Mouse (Mus musculus) spleen, adult 2 months (tissue): ENCODE measurements around the gene Robo1. TPM values are rescaled to one million over a fixed set of nuclear protein-coding genes. Genes with fewer than 3 reads are reported as not detected.

Experiments used
- DNase-seq, 2 experiments: peaks; one replicate each; pipeline versions ENCODE4 v3.0.0 to v3.0.0-alpha.2; 2012 to 2021; ENCODE audit warnings: low spot score in 2 of 2, low read depth in 1 of 2
- H3K27ac ChIP-seq: fragments of 200-500 bp; 2 replicates; pipeline ENCODE4 v1.5.1; 2012; ENCODE audit warnings: low read length, inconsistent platforms; ENCODE audit not compliant: insufficient read depth
- H3K27me3 ChIP-seq: fragments of 200-500 bp; 2 replicates; pipeline ENCODE4 v1.6.1; 2012; ENCODE audit warnings: mild to moderate bottlenecking, moderate library complexity, low read length, inconsistent platforms; ENCODE audit not compliant: control insufficient read depth, insufficient read depth
- H3K36me3 ChIP-seq: fragments of 200-500 bp; 2 replicates; pipeline ENCODE4 v1.6.1; 2012; ENCODE audit warnings: mild to moderate bottlenecking, low read length, inconsistent platforms; ENCODE audit not compliant: control insufficient read depth, insufficient read depth
- H3K4me1 ChIP-seq: fragments of 200-500 bp; 2 replicates; pipeline ENCODE4 v1.6.1; 2011; ENCODE audit warnings: inconsistent platforms; ENCODE audit not compliant: control insufficient read depth, insufficient read depth, insufficient read length
- H3K4me3 ChIP-seq: fragments of 200-500 bp; 2 replicates; pipeline ENCODE4 v1.5.1; 2011; ENCODE audit warnings: mild to moderate bottlenecking, inconsistent platforms; ENCODE audit not compliant: insufficient read depth, insufficient read length; ENCODE audit errors: extremely low read depth
- CTCF ChIP-seq: fragments of 200-500 bp; IDR thresholded peaks from 2 replicates; pipeline ENCODE4 v1.5.1; 2011; ENCODE audit warnings: mild to moderate bottlenecking, inconsistent platforms; ENCODE audit not compliant: insufficient read depth, insufficient read length, insufficient replicate concordance; ENCODE audit errors: extremely low read depth
- POLR2A ChIP-seq: fragments of 200-500 bp; IDR thresholded peaks from 2 replicates; pipeline ENCODE4 v1.6.1; 2011; ENCODE audit warnings: low read depth, low read length, inconsistent platforms
- WGBS: fragments of 180-500 bp; shearing (Covaris S2); methylation state at CpG from one replicate; pipeline ENCODE4 v1.1.7; 2018; 5-methylcytosine and 5-hydroxymethylcytosine counted together
- polyA plus RNA-seq: library from polyadenylated mRNA; depleted of rRNA; stranded (reverse); fragments of >200 nt; gene quantifications from 2 replicates; pipeline ENCODE4 v1.2.3, GENCODE M21; 2012; rRNA removed

The Robo1 gene
- polyA plus RNA-seq = 1.4 and 1.7 TPM in 2 replicates

DNA sequence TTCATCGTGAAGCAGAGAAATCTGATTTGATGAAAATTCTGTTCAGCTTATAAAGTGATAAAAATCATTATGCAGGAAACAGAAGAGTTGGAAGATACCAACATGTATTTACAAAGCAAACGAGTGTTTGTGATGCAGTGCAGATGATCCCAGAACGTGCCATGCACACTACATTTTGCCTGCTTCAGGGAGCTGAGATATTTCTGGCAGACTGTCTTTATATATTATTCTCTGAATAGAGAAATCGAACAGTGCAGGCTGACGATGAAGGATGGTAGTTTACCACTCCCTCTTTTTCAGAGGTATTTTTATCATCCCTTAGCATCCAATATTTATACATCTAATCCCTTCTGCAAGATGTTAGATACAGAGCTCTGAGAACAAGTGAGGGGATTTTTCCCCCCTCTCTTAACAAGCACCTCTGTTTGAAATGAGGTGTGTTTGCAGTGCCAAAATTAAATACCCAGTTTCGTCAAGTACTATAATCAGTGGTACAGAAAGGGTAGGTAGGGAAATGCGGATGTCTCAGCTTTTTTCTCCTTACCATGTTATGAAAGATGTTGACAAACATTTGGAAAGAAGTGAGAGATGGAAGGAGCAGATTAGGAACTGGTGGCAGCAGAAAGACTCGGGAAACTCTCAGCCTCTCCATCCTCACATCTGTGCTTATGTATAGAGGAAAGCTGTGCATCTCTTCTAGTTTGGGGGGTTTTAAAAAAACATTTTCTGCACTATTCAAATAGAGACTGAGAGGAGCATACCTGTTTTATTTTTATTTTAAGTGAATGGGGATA is at the start of gene Robo1:
TSS of gene Robo1 (plus strand) at position 770 of the 794 bp plus-strand sequence.
- no peak within 1 kb of the TSS for H3K27ac ChIP-seq
- TF ChIP-seq CTCF (no peak), POLR2A (no peak)
- H3K4me1 ChIP-seq = no peaks in the 10 kb centered on the region
- no peaks in the 10 kb centered on the region for H3K27me3 ChIP-seq
- DNase-seq = no peak
- H3K36me3 ChIP-seq = no peaks in the 10 kb centered on the region
- no peak within 1 kb of the TSS for H3K4me3 ChIP-seq
- WGBS = 84% methylated on average over 8 of the region's 8 CpGs

DNA sequence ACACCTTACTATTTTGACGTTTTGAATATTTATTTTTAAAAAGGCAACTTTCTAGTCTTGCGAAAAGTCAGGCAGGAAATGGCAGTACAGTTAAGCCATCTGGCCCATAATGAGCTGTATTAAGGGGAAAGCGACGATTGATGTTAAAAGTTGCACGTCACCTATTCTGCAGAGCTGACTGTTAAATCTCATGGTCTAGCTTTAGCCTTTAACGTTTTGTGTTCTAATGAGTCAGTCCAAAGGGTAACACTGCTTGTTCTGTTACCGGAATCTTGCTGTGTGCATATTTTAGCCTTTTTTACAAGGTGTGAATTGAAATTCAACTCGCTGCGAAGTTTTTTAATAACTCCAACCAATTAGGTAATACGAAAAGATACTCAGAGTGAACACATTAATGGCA is 40.3 kb upstream of the Robo1 start:
- DNase-seq = no peak
- WGBS = 80% methylated on average over 10 of the region's 10 CpGs
- H3K27me3 ChIP-seq = no peaks in the 10 kb centered on the region
- H3K4me1 ChIP-seq = no peaks in the 10 kb centered on the region
- no peaks in the 10 kb centered on the region for H3K36me3 ChIP-seq
- H3K27ac ChIP-seq = no peak overlapping the region
- H3K4me3 ChIP-seq = no peak overlapping the region
- TF ChIP-seq POLR2A (no peak), CTCF (no peak)

DNA sequence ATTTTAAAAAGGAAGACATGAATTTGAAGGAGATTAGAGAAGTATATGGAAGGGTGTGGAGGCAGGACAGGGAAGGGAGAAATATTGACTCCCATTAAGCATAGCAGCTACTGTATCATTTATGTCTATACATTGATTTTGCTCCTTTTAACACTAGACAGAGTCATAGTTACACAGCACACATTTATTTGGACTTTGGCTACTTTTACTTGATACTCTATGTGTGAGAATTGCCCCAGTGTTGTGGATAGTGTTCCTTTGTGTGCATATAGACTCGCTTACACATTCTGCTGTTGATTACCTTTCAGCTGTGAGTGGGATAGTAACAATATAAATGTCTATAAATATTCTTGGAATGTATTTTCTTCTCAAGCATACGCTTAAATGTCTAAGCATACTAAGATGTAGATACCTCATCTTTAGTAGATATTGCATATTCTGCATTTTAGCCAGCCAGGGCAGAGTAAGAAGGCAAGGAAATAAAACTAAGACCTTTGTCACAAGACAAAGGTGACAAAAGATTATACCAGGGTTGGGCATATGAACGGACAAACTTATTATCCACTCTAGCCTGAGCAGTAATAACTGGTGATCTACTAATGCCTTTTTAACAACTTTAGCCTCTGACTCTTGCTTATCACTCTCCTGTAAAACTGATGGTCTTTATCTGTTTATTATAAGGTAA is 31.6 kb upstream of the Robo1 start:
- Histone ChIP-seq H3K36me3 (no peaks in the 10 kb centered on the region), H3K4me3 (no peak overlapping the region), H3K4me1 (no peaks in the 10 kb centered on the region), H3K27me3 (no peaks in the 10 kb centered on the region), H3K27ac (no peak overlapping the region)
- DNase-seq = no peak
- no peak for TF ChIP-seq POLR2A
- TF ChIP-seq CTCF = no peak
- 80% methylated on average over 3 of the region's 3 CpGs for WGBS

DNA sequence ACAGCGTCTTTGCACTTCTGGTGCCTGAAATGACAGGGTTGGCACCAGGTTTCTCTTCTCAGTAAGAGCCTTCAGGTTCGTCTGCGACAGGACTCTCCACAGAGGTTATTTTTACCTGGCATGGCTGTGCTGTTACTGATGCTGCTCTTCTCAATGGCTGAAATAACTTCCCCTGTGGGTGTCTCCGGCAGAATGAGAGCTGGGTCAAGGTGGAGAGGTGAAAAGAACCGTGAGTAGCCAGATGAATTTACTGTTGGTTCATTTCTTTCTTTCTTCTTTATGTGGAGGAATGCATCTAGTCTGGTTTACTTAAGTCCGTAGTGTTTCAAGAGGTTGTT is 194 bp downstream of the Robo1 start:
- 77% methylated on average over 6 of the region's 6 CpGs for WGBS
- H3K27ac ChIP-seq = no peak overlapping the region

DNA sequence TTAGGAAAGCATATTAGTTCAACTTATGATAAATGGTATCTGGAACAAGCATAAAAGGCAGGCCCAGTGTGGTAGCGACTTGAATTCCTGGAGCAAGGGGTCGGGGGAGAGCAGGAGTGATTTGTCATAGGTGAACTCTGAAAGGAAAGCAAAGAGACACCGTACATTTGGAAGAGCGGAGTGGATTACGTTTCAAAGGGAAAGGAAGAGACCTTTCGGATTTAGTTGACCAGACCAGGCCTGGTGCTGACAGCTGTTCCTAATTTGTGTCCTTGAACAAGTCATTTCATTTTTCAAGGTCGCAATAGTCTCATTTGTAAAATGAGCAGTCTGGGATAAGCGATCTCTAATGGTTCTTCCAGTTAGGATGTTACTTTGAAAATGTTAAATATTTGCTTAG is 19.2 kb downstream of the Robo1 start:
- H3K36me3 ChIP-seq = no peaks in the 10 kb centered on the region
- WGBS = 86% methylated on average over 8 of the region's 8 CpGs

More for the DNA sequence above, 194 bp downstream of the Robo1 start:
- H3K4me1 ChIP-seq = no peaks in the 10 kb centered on the region
- no peak overlapping the region for H3K4me3 ChIP-seq
- H3K36me3 ChIP-seq = no peaks in the 10 kb centered on the region
- no peaks in the 10 kb centered on the region for H3K27me3 ChIP-seq
- DNase-seq = no peak
- TF ChIP-seq POLR2A = no peak
- TF ChIP-seq CTCF = no peak

DNA sequence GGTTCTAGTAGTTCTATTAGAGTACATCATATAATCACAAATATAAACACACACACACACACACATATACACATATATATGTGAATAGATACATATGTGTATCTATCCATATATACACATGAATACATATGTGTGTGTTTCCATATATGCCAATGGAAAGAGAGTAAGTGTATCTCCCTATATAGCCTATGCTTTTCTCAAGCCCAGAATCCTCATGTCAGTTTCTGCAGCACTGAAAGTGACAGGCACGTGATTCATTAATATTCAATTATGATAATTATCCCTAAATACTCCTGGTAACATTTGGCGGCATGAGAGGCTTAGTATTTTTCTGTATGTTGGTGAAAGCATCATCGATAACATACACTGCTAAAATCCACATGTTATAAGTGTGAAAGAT is 20.5 kb downstream of the Robo1 start:
- H3K4me3 ChIP-seq = no peak overlapping the region
- no peaks in the 10 kb centered on the region for H3K4me1 ChIP-seq
- no peaks in the 10 kb centered on the region for H3K27me3 ChIP-seq
- TF ChIP-seq POLR2A (no peak), CTCF (no peak)
- 81% methylated on average over 3 of the region's 3 CpGs for WGBS
- no peak for DNase-seq
- H3K36me3 ChIP-seq = no peaks in the 10 kb centered on the region
- no peak overlapping the region for H3K27ac ChIP-seq

More for the DNA sequence above, 19.2 kb downstream of the Robo1 start:
- DNase-seq = no peak
- Histone ChIP-seq H3K4me1 (no peaks in the 10 kb centered on the region), H3K4me3 (no peak overlapping the region), H3K27ac (no peak overlapping the region), H3K27me3 (no peaks in the 10 kb centered on the region)
- TF ChIP-seq POLR2A (no peak), CTCF (no peak)

DNA sequence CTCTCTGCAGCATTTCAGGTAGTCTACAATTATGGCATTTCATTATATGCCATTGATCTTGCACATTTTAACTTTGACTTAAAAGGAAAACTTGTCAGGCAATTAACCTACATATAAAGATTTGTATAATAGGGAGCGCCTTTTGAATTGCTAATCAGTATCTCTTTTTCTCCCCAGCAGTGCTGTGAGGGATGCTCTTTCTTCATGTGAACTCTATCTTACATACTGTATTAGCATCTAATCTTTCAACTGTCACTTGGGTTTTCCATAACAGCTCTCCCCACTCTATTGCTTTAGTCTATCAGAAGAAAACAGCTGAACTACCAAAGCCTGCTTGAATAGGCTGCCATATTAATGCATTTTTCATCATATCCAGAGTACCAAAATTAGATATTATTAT is 29.7 kb downstream of the Robo1 start:
- Histone ChIP-seq H3K4me1 (no peaks in the 10 kb centered on the region), H3K27ac (no peak overlapping the region), H3K4me3 (no peak overlapping the region), H3K36me3 (no peaks in the 10 kb centered on the region), H3K27me3 (no peaks in the 10 kb centered on the region)
- no peak for DNase-seq
- TF ChIP-seq POLR2A = no peak
- TF ChIP-seq CTCF = no peak
- 92% methylated on average over 1 of the region's 1 CpGs for WGBS
